11 mouse cellular contexts compared by ENCODE assay signal in genomic region chr9:41379283-41379682, GRCm38 (mm10).
DNase-seq lines count a peak whose midpoint lies in the region; ATAC-seq and TF ChIP-seq lines count a peak whose summit lies in the region.
"Had no signal": no experiment of that assay in that cellular context is flagged by ENCODE, and none has a peak within 500 bp of the region (broad histone marks: within the 10 kb centered on the region; RNA-seq: fewer than 3 reads in every experiment).

No protein-coding gene starts in this region.

- no peaks in the 10 kb centered on the region for H3K36me3 ChIP-seq in embryonic facial prominence, embryonic 12.5 days
- no peaks in the 10 kb centered on the region for H3K36me3 ChIP-seq in forebrain, embryonic 10.5 days (replicated peaks)
- H3K36me3 ChIP-seq in hindbrain, embryonic 15.5 days = no peaks in the 10 kb centered on the region
- H3K36me3 ChIP-seq in midbrain, postnatal 0 days (ENCODE audit: insufficient read depth, low read length) = no peaks in the 10 kb centered on the region

- H3K4me3 ChIP-seq in embryonic facial prominence, embryonic 12.5 days = no peak overlapping the region
- H3K4me3 ChIP-seq in forebrain, embryonic 10.5 days = peak overlapping the region; percentile 45; the same call in 1 of the 2 replicates
- H3K4me3 ChIP-seq in hindbrain, embryonic 15.5 days = peak overlapping the region; percentile 38
- H3K4me3 ChIP-seq in midbrain, postnatal 0 days (ENCODE audit: low read depth, low read length) = peak overlapping the region; percentile 36
- H3K4me3 ChIP-seq: heart, adult 2 months had no signal

- no peak for DNase-seq in forebrain, embryonic 10.5 days (ENCODE audit: extremely low spot score, low spot score)
- no peak for DNase-seq in midbrain, postnatal 0 days (ENCODE audit: low spot score)
- no peak for DNase-seq in lung, adult 18-20 months
- DNase-seq: heart, adult 2 months; kidney, postnatal 14 days; lung, adult 2 months; thymus, postnatal 4 days had no signal

- ATAC-seq in embryonic facial prominence, embryonic 12.5 days (ENCODE audit: insufficient number of reproducible peaks, insufficient read depth, low FRiP score, low TSS enrichment) = no peak
- no peak for ATAC-seq in hindbrain, embryonic 15.5 days (ENCODE audit: low FRiP score, low read depth)
- no peak for ATAC-seq in midbrain, postnatal 0 days (ENCODE audit: low FRiP score)
- no peak for ATAC-seq in megakaryocyte, adult 5-6 weeks (ENCODE audit: poor library complexity, severe bottlenecking)
- no peak for ATAC-seq in erythroblast, adult 5-6 weeks (replicated peaks; ENCODE audit: low FRiP score, poor library complexity, severe bottlenecking)

- no peak overlapping the region for H3K9ac ChIP-seq in embryonic facial prominence, embryonic 12.5 days
- peak overlapping the region; percentile 65 for H3K9ac ChIP-seq in hindbrain, embryonic 15.5 days
- peak overlapping the region; percentile 84 for H3K9ac ChIP-seq in midbrain, postnatal 0 days (replicated peaks; ENCODE audit: low read length, poor library complexity, severe bottlenecking)

- H3K4me1 ChIP-seq in embryonic facial prominence, embryonic 12.5 days = peaks cover 45% of the 10 kb centered on the region
- H3K4me1 ChIP-seq in forebrain, embryonic 10.5 days = peaks cover 69% of the 10 kb centered on the region
- H3K4me1 ChIP-seq in hindbrain, embryonic 15.5 days (replicated peaks) = peaks cover 73% of the 10 kb centered on the region
- H3K4me1 ChIP-seq in midbrain, postnatal 0 days (ENCODE audit: insufficient read depth, low read length) = peaks cover 18% of the 10 kb centered on the region; the same call in 1 of the 2 replicates

- peak overlapping the region; percentile 59 for H3K4me2 ChIP-seq in embryonic facial prominence, embryonic 12.5 days (replicated peaks)
- peak overlapping the region; percentile 59 for H3K4me2 ChIP-seq in hindbrain, embryonic 15.5 days
- H3K4me2 ChIP-seq in midbrain, postnatal 0 days (ENCODE audit: low read depth, low read length, poor library complexity, severe bottlenecking) = peak overlapping the region; percentile 74

- H3K9me3 ChIP-seq in embryonic facial prominence, embryonic 12.5 days = no peaks in the 10 kb centered on the region
- H3K9me3 ChIP-seq in forebrain, embryonic 10.5 days = no peaks in the 10 kb centered on the region
- H3K9me3 ChIP-seq in hindbrain, embryonic 15.5 days = no peaks in the 10 kb centered on the region
- H3K9me3 ChIP-seq in midbrain, postnatal 0 days (ENCODE audit: low read length) = no peaks in the 10 kb centered on the region

- no peaks in the 10 kb centered on the region for H3K27me3 ChIP-seq in embryonic facial prominence, embryonic 12.5 days
- H3K27me3 ChIP-seq in forebrain, embryonic 10.5 days (ENCODE audit: poor library complexity, severe bottlenecking) = no peaks in the 10 kb centered on the region
- no peaks in the 10 kb centered on the region for H3K27me3 ChIP-seq in hindbrain, embryonic 15.5 days
- no peaks in the 10 kb centered on the region for H3K27me3 ChIP-seq in midbrain, postnatal 0 days (ENCODE audit: insufficient read depth, low read length)

- WGBS in embryonic facial prominence, embryonic 12.5 days = 72% methylated on average over 1 of the region's 1 CpGs
- WGBS in forebrain, embryonic 10.5 days = 56% methylated on average over 1 of the region's 1 CpGs
- 27% methylated on average over 1 of the region's 1 CpGs for WGBS in hindbrain, embryonic 15.5 days
- WGBS in midbrain, postnatal 0 days = 40% methylated on average over 1 of the region's 1 CpGs

- no peak for TF ChIP-seq CTCF in midbrain, postnatal 0 days (IDR thresholded peaks at IDR 0.05)

- peak overlapping the region; percentile 86 for H3K27ac ChIP-seq in embryonic facial prominence, embryonic 12.5 days
- H3K27ac ChIP-seq in forebrain, embryonic 10.5 days = peak overlapping the region; percentile 89
- peak overlapping the region; percentile 97 for H3K27ac ChIP-seq in hindbrain, embryonic 15.5 days (replicated peaks)
- peak overlapping the region; percentile 99 for H3K27ac ChIP-seq in midbrain, postnatal 0 days (ENCODE audit: low read depth, low read length)
